Mouse (Mus musculus) heart, postnatal 4 days (tissue): Measurements from ENCODE around the gene Vmn2r18. TPM values are rescaled to one million over a fixed set of nuclear protein-coding genes. Genes with fewer than 3 reads are reported as not detected.
A peak's percentile ranks its signal among the peaks of the same experiment; 100 is the strongest.

Experiments
- DNase-seq: peaks from one replicate; pipeline ENCODE4 v3.0.0; 2021
- total RNA-seq, 2 experiments: library from RNA; stranded (reverse); gene quantifications; 2 replicates each; pipeline ENCODE4 v1.2.3; 2021

The Vmn2r18 gene
- not detected for total RNA-seq

GRCm38 (mm10) chr5:151605921-151606320 is at the start of gene Vmn2r18:
Vmn2r18 (minus strand) TSS chr5:151606021.
- DNase-seq, result no peak

- no peak for DNase-seq
These were observed 45.6 kb upstream of the Vmn2r18 start for GRCm38 (mm10) chr5:151651411-151651784.

GRCm38 (mm10) chr5:151650700-151651410 is 45.0 kb upstream of the Vmn2r18 start, which contains the start of gene Rfc3:
Rfc3 (minus strand) TSS chr5:151651242.
- peak; percentile 98 for DNase-seq

- DNase-seq, result peak; percentile 28
These were observed 39.0 kb upstream of the Vmn2r18 start for GRCm38 (mm10) chr5:151644845-151645244.

- DNase-seq, result no peak
These were observed 37.0 kb upstream of the Vmn2r18 start for GRCm38 (mm10) chr5:151642867-151643266.

- no peak for DNase-seq
These were observed 36.3 kb upstream of the Vmn2r18 start for GRCm38 (mm10) chr5:151642102-151642501.

- no peak for DNase-seq
These were observed 4.1 kb downstream of the Vmn2r18 start for GRCm38 (mm10) chr5:151601696-151602095.

Other genes starting within 250 kb of the Vmn2r18 start
- not detected for gene Gm42906, start 177.9 kb downstream of the Vmn2r18 start, total RNA-seq
- 10 to 100 TPM; 26.0 to 30.0 TPM for gene Rfc3, start 45.2 kb upstream of the Vmn2r18 start, total RNA-seq